Mouse (Mus musculus): ENCODE data around the gene Tagln2.

DNA sequence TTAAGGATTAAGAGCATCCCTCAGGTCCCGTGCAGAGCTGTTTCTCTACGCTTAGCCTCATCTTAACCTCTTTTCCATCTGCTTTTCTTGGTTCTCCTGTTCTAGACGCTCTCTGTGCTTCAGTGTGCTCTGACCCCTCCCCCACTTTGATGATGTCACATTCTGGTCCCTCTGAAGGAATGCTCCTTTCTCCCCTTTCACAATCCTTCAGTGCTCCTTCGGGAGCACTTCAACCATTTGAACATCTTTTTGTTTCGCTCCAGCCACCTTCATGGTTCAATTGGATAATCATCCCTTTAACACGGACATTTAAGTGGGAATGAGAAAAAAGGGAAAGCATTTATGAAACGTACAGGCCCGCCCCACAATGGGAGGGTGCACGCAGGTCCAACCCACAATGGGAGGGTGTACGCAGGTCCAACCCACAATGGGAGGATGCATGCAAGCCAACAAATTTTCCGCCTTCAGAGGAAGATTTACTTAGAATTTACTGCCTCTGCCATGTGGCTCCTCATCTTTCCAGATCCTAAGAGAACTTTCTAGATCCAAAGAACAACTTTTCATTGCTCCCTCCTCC lies 31.5 kb upstream of the Tagln2 start:
- TF ChIP-seq CTCF (IDR thresholded peaks at IDR 0.05; ENCODE audit: extremely low read depth, insufficient read depth, insufficient read length, insufficient replicate concordance) (no peak), POLR2A (IDR thresholded peaks at IDR 0.05; ENCODE audit: low read depth, low read length) (no peak)
